Mouse (Mus musculus) MEL (cell line): ENCODE data around the gene Rgs9bp. TPM values are rescaled to one million over a fixed set of nuclear protein-coding genes. Genes with fewer than 3 reads are reported as not detected.
A peak's percentile ranks its signal among the peaks of the same experiment; 100 is the strongest.

Experiments used
- DNase-seq: peaks from one replicate; pipeline ENCODE4 v3.0.0; 2011; ENCODE audit warnings: low read depth, low spot score
- H3K27ac ChIP-seq: 2 replicates; pipeline ENCODE4 v1.5.1; 2012; ENCODE audit warnings: low read depth, mild to moderate bottlenecking, control low read depth, low read length, moderate library complexity; ENCODE audit not compliant: control insufficient read depth
- H3K27me3 ChIP-seq, 2 experiments: fragments of 150-350 bp in 1 of 2; sonication (generic) in 1 of 2; 2 replicates each; pipeline ENCODE4 v1.6.1; 2012; ENCODE audit warnings: low read length in 2 of 2, mild to moderate bottlenecking in 2 of 2, improper control_type of control experiment in 1 of 2, moderate library complexity in 1 of 2; ENCODE audit not compliant: insufficient read depth in 2 of 2, control insufficient read depth in 1 of 2
- H3K36me3 ChIP-seq, 2 experiments: 2 replicates each; pipeline ENCODE4 v1.6.1; 2012 to 2014; ENCODE audit warnings: low read length in 2 of 2, improper control_type of control experiment in 1 of 2, inconsistent platforms in 1 of 2, mild to moderate bottlenecking in 1 of 2; ENCODE audit not compliant: insufficient read depth in 2 of 2, control insufficient read depth in 1 of 2
- H3K4me1 ChIP-seq, 2 experiments: fragments of 150-350 bp in 1 of 2; sonication (generic) in 1 of 2; 2 replicates each; pipeline ENCODE4 v1.6.1; 2012; ENCODE audit warnings: low read length in 2 of 2, improper control_type of control experiment in 1 of 2, mild to moderate bottlenecking in 1 of 2; ENCODE audit not compliant: insufficient read depth in 2 of 2, control insufficient read depth in 1 of 2
- H3K4me3 ChIP-seq, 2 experiments: fragments of 150-350 bp in 1 of 2; sonication (generic) in 1 of 2; 2 replicates each; pipeline ENCODE4 v1.5.1; 2012; ENCODE audit warnings: low read depth in 2 of 2, low read length in 2 of 2, mild to moderate bottlenecking in 2 of 2, moderate library complexity in 2 of 2, control low read depth in 1 of 2, improper control_type of control experiment in 1 of 2; ENCODE audit not compliant: control insufficient read depth in 1 of 2, insufficient read depth in 1 of 2
- H3K79me2 ChIP-seq: 2 replicates; pipeline ENCODE4 v1.6.1; 2012; ENCODE audit warnings: mild to moderate bottlenecking, low read length, moderate library complexity; ENCODE audit not compliant: control insufficient read depth, poor library complexity, insufficient read depth
- H3K9ac ChIP-seq: 2 replicates; pipeline ENCODE4 v1.6.1; 2012; ENCODE audit warnings: low read depth, mild to moderate bottlenecking, control low read depth, low read length, moderate library complexity; ENCODE audit not compliant: control insufficient read depth, poor library complexity, severe bottlenecking
- H3K9me3 ChIP-seq: fragments of 150-350 bp; sonication (generic); replicated peaks from 2 replicates; pipeline ENCODE4 v1.6.1; 2012; ENCODE audit warnings: mild to moderate bottlenecking, low read length, improper control_type of control experiment, moderate library complexity; ENCODE audit not compliant: insufficient read depth
- CTCF ChIP-seq, 3 experiments: IDR thresholded peaks in 2 of 3; conservative IDR thresholded peaks in 1 of 3; 2 replicates each; pipeline ENCODE4 v1.5.1; 2011 to 2012; ENCODE audit warnings: low read length in 3 of 3, low read depth in 2 of 3, mild to moderate bottlenecking in 2 of 3, improper control_type of control experiment in 1 of 3, inconsistent platforms in 1 of 3, mixed read lengths in 1 of 3, moderate library complexity in 1 of 3; ENCODE audit not compliant: control insufficient read depth in 1 of 3, insufficient read depth in 1 of 3, poor library complexity in 1 of 3, severe bottlenecking in 1 of 3
- E2F4 ChIP-seq: IDR thresholded peaks from 2 replicates; pipeline ENCODE4 v1.6.1; 2011; ENCODE audit warnings: low read depth, low read length, improper control_type of control experiment, borderline replicate concordance
- ELF1 ChIP-seq: IDR thresholded peaks from 2 replicates; pipeline ENCODE4 v1.6.1; 2014; ENCODE audit warnings: low read depth, mild to moderate bottlenecking, inconsistent platforms, low read length, improper control_type of control experiment, moderate library complexity
- EP300 ChIP-seq, 2 experiments: IDR thresholded peaks; 2 replicates each; pipeline ENCODE4 v1.6.1; 2011; ENCODE audit warnings: improper control_type of control experiment in 2 of 2, low read length in 2 of 2, low read depth in 1 of 2, mild to moderate bottlenecking in 1 of 2
- ETS1 ChIP-seq: IDR thresholded peaks from 2 replicates; pipeline ENCODE4 v1.6.1; 2012; ENCODE audit warnings: low read depth, mild to moderate bottlenecking, inconsistent platforms, low read length, improper control_type of control experiment, moderate library complexity
- GABPA ChIP-seq: IDR thresholded peaks from 2 replicates; pipeline ENCODE4 v1.6.1; 2012; ENCODE audit warnings: low read depth, mild to moderate bottlenecking, inconsistent platforms, low read length, improper control_type of control experiment, moderate library complexity
- GATA1 ChIP-seq: IDR thresholded peaks from 2 replicates; pipeline ENCODE4 v1.6.1; 2011; ENCODE audit warnings: low read depth, low read length, improper control_type of control experiment
- HCFC1 ChIP-seq: IDR thresholded peaks from 2 replicates; pipeline ENCODE4 v1.6.1; 2012; ENCODE audit warnings: low read depth, mild to moderate bottlenecking, inconsistent platforms, low read length, improper control_type of control experiment, moderate library complexity
- MAX ChIP-seq: IDR thresholded peaks from 2 replicates; pipeline ENCODE4 v1.6.1; 2011; ENCODE audit warnings: low read length, improper control_type of control experiment
- MEF2A ChIP-seq: IDR thresholded peaks from 2 replicates; pipeline ENCODE4 v1.6.1; 2014; ENCODE audit warnings: low read depth, mild to moderate bottlenecking, inconsistent platforms, low read length, improper control_type of control experiment; ENCODE audit not compliant: poor library complexity, insufficient replicate concordance, severe bottlenecking; ENCODE audit errors: extremely low read depth
- MYB ChIP-seq: IDR thresholded peaks from 2 replicates; pipeline ENCODE4 v1.6.1; 2011; ENCODE audit warnings: mild to moderate bottlenecking, low read depth, low read length, improper control_type of control experiment
- MYC ChIP-seq: IDR thresholded peaks from 2 replicates; pipeline ENCODE4 v1.6.1; 2011; ENCODE audit warnings: low read depth, mild to moderate bottlenecking, low read length, improper control_type of control experiment, moderate library complexity
- POLR2A ChIP-seq, 2 experiments: IDR thresholded peaks; 2 replicates each; pipeline ENCODE4 v1.6.1; 2011 to 2012; ENCODE audit warnings: low read length in 2 of 2, mild to moderate bottlenecking in 2 of 2, control low read depth in 1 of 2, improper control_type of control experiment in 1 of 2, low read depth in 1 of 2, moderate library complexity in 1 of 2; ENCODE audit not compliant: control insufficient read depth in 1 of 2, insufficient read depth in 1 of 2, poor library complexity in 1 of 2
- POLR2AphosphoS2 ChIP-seq: IDR thresholded peaks from 2 replicates; pipeline ENCODE4 v1.6.1; 2011; ENCODE audit warnings: low read length, improper control_type of control experiment
- RAD21 ChIP-seq: IDR thresholded peaks from 2 replicates; pipeline ENCODE4 v1.6.1; 2011; ENCODE audit warnings: mild to moderate bottlenecking, low read depth, low read length, improper control_type of control experiment
- RCOR1 ChIP-seq: IDR thresholded peaks from 2 replicates; pipeline ENCODE4 v1.6.1; 2012; ENCODE audit warnings: low read depth, mild to moderate bottlenecking, inconsistent platforms, low read length, improper control_type of control experiment
- SIN3A ChIP-seq: IDR thresholded peaks from 2 replicates; pipeline ENCODE4 v1.6.1; 2012; ENCODE audit warnings: low read length, improper control_type of control experiment, inconsistent platforms
- SMC3 ChIP-seq: IDR thresholded peaks from 2 replicates; pipeline ENCODE4 v1.6.1; 2011; ENCODE audit warnings: low read depth, low read length, improper control_type of control experiment
- TAL1 ChIP-seq: IDR thresholded peaks from 2 replicates; pipeline ENCODE4 v1.6.1; 2012; ENCODE audit warnings: mild to moderate bottlenecking, inconsistent platforms, low read length, moderate library complexity, mixed read lengths
- TBP ChIP-seq: IDR thresholded peaks from 2 replicates; pipeline ENCODE4 v1.8.0; 2011; ENCODE audit warnings: low read depth, low read length, improper control_type of control experiment
- USF1 ChIP-seq: IDR thresholded peaks from 2 replicates; pipeline ENCODE4 v1.6.1; 2014; ENCODE audit warnings: low read depth, mild to moderate bottlenecking, inconsistent platforms, low read length, improper control_type of control experiment, moderate library complexity
- ZC3H11A ChIP-seq: IDR thresholded peaks from 2 replicates; pipeline ENCODE4 v1.6.1; 2012; ENCODE audit warnings: low read depth, mild to moderate bottlenecking, inconsistent platforms, low read length, improper control_type of control experiment
- ZKSCAN1 ChIP-seq: IDR thresholded peaks from 2 replicates; pipeline ENCODE4 v1.6.1; 2012; ENCODE audit warnings: low read depth, mild to moderate bottlenecking, inconsistent platforms, low read length, improper control_type of control experiment, moderate library complexity
- ZNF384 ChIP-seq: IDR thresholded peaks from 2 replicates; pipeline ENCODE4 v1.6.1; 2012; ENCODE audit warnings: low read depth, mild to moderate bottlenecking, inconsistent platforms, low read length, improper control_type of control experiment
- polyA plus RNA-seq, 2 experiments: library from polyadenylated mRNA; stranded (reverse) in 1 of 2; unstranded in 1 of 2; fragments of >175 nt in 1 of 2; fragments of >200 nt in 1 of 2; gene quantifications; 2 replicates each; pipeline versions ENCODE4 v1.2.1 to v1.2.4; 2012; ENCODE audit warnings: low replicate concordance in 2 of 2, low read depth in 1 of 2; ENCODE audit not compliant: insufficient read length in 2 of 2, insufficient read depth in 1 of 2, missing spikeins in 1 of 2
- total RNA-seq: library from RNA; depleted of rRNA; stranded (reverse); fragments of 300-350 nt; gene quantifications from 2 replicates; pipeline ENCODE4 v1.2.3, GENCODE M21; 2012

Gene Rgs9bp
- total and polyA plus RNA-seq, 3 experiments, result 0.12 to 0.43 TPM; not detected in 1

DNA sequence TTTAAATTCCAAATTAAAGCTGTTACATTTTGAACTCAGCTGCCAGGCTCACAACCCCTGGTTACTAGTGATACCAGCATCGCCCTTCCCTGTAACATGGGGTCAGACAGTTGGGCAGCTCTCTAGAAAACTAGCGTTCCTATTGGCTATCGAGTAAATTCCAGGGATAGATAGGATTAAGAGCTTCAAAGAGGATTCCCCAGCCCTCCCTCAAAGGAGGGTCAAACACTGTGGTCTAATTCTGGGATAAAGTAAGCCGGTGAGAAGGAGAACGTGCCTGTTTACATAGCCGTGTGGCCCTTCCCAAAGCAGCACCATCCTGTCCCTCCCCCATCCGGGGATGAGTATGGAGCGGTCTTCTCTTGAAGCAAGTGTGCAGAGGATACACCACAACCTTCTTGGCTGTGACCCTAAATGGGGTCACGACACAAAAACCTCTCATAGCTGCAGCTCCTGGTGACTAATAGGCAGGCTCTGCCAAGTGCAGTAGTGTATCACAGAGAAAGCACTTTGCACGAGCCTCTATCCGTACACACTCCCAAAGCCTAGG is 1.8 kb downstream of the Rgs9bp start:
- Histone ChIP-seq H3K9ac (no peak overlapping the region), H3K36me3 (peaks cover 0 to 10% of the 10 kb centered on the region in 2 experiments; a peak in 2 of 4 replicates), H3K9me3 (no peaks in the 10 kb centered on the region), H3K4me3 (no peak overlapping the region), H3K79me2 (peaks cover 19% of the 10 kb centered on the region), H3K4me1 (peaks cover 5 to 17% of the 10 kb centered on the region in 2 experiments), H3K27me3 (no peaks in the 10 kb centered on the region), H3K27ac (no peak overlapping the region)
- TF ChIP-seq POLR2A (IDR thresholded peaks at IDR 0.05; ENCODE audit: control insufficient read depth in 1 of 2, insufficient read depth in 1 of 2, low read depth in 1 of 2, low read length in 2 of 2, poor library complexity in 1 of 2) (no peak), MEF2A (no peak), ELF1 (no peak), SMC3 (no peak), ETS1 (no peak), MYB (no peak), POLR2AphosphoS2 (no peak)
- DNase-seq, result no peak

DNA sequence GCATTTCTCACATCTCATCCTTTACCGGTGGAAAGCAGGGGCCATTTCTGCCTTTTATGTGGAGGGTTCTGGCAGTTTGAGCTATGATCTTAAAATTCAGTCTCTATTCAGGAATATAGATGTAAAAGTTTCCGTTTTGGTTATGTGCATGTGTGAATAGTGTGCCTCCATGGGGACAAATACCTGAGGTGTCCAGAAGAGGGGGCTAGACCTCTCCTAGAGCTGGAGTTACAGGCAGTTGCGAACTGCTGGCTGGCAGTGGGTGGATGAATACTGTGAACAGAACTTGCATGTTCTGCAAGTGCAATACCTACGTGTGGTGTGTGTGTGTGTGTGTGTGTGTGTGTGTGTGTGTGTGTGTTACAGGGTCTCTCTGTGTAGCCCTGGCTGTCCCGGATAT is 2.7 kb downstream of the Rgs9bp start:
- Histone ChIP-seq H3K27ac (no peak overlapping the region), H3K9ac (no peak overlapping the region), H3K36me3 (peaks cover 0 to 2% of the 10 kb centered on the region in 2 experiments; a peak in 2 of 4 replicates), H3K9me3 (no peaks in the 10 kb centered on the region), H3K4me1 (peaks cover 0 to 10% of the 10 kb centered on the region in 2 experiments; a peak in 3 of 4 replicates), H3K79me2 (peaks cover 15% of the 10 kb centered on the region), H3K4me3 (no peak overlapping the region), H3K27me3 (no peaks in the 10 kb centered on the region)
- peak; percentile 68 for DNase-seq
- TF ChIP-seq CTCF (IDR thresholded peaks at IDR 0.05 in 2 of 3, conservative IDR thresholded peaks at IDR 0.05 in 1 of 3; ENCODE audit: control insufficient read depth in 1 of 3, insufficient read depth in 1 of 3, low read depth in 2 of 3, low read length in 3 of 3, poor library complexity in 1 of 3, severe bottlenecking in 1 of 3) (peak; percentile 43 to 60 (median 56)), RAD21 (peak; percentile 25), ZC3H11A (0 out of 2 replicates have a peak, but pooled peaks have one; percentile 10), ZKSCAN1 (no peak), SMC3 (peak; percentile 44; the same call in 1 of the 2 replicates)

DNA sequence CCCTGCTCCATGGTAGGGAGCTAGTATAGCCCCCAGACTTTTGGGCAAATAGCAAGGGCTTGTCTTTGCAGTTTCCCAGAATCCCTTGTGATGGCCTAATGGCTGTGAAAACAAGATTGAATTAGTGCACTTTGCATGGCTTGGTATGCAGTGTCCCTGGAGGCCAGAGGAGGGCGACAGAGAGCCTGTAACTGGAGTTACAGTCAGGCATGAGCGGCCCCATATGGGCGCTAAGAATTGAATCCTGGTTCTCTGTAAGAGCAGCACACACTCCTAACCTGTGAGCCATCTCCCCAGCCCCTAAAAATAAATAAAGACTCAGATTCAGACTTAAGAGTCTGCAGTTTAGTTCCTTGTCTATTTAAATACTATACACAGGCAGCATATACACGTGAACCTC is 5.5 kb downstream of the Rgs9bp start:
- H3K4me3 ChIP-seq, result no peak overlapping the region
- no peak overlapping the region for H3K27ac ChIP-seq
- H3K36me3 ChIP-seq, result no peaks in the 10 kb centered on the region; a peak in 1 of 4 replicates
- H3K79me2 ChIP-seq, result no peaks in the 10 kb centered on the region
- H3K27me3 ChIP-seq, result peaks cover 2% of the 10 kb centered on the region in 2 experiments; a peak in 1 of 4 replicates
- no peaks in the 10 kb centered on the region for H3K9me3 ChIP-seq
- H3K9ac ChIP-seq, result no peak overlapping the region
- H3K4me1 ChIP-seq, result no peaks in the 10 kb centered on the region
- DNase-seq, result peak; percentile 88
- no peak for TF ChIP-seq ZNF384
- TF ChIP-seq RCOR1, result 0 out of 2 replicates have a peak, but pooled peaks have one; percentile 7
- TF ChIP-seq CTCF (IDR thresholded peaks at IDR 0.05 in 2 of 3, conservative IDR thresholded peaks at IDR 0.05 in 1 of 3; ENCODE audit: control insufficient read depth in 1 of 3, insufficient read depth in 1 of 3, low read depth in 2 of 3, low read length in 3 of 3, poor library complexity in 1 of 3, severe bottlenecking in 1 of 3), result peak; percentile 86 to 94 (median 92)
- no peak for TF ChIP-seq GABPA
- TF ChIP-seq SIN3A, result 0 out of 2 replicates have a peak, but pooled peaks have one; percentile 29
- no peak for TF ChIP-seq USF1
- TF ChIP-seq POLR2A (IDR thresholded peaks at IDR 0.05; ENCODE audit: control insufficient read depth in 1 of 2, insufficient read depth in 1 of 2, low read depth in 1 of 2, low read length in 2 of 2, poor library complexity in 1 of 2), result no peak
- no peak for TF ChIP-seq TBP
- peak; percentile 69 for TF ChIP-seq ZC3H11A
- 0 out of 2 replicates have a peak, but pooled peaks have one; percentile 14 for TF ChIP-seq GATA1
- no peak for TF ChIP-seq MAX
- TF ChIP-seq MYC, result 0 out of 2 replicates have a peak, but pooled peaks have one; percentile 31
- TF ChIP-seq RAD21, result peak; percentile 72
- no peak for TF ChIP-seq E2F4
- TF ChIP-seq EP300 (IDR thresholded peaks at IDR 0.05; ENCODE audit: low read depth in 1 of 2, low read length in 2 of 2), result 0 out of 4 replicates have a peak, but pooled peaks of 1 of the 2 experiments have one; percentile 21
- no peak for TF ChIP-seq TAL1
- TF ChIP-seq HCFC1, result 0 out of 2 replicates have a peak, but pooled peaks have one; percentile 33
- peak; percentile 82 for TF ChIP-seq SMC3
